Mouse (Mus musculus) intestine, postnatal 0 days (tissue): ENCODE results near the gene Tmem218. TPM values are rescaled to one million over a fixed set of nuclear protein-coding genes. Genes with fewer than 3 reads are reported as not detected.

Source experiments
- ATAC-seq: fragments of 200-750 bp; cut with Nextera tagmentation; 2 replicates; pipeline ENCODE4 v1.8.0; 2017; ENCODE audit warnings: mild to moderate bottlenecking, moderate TSS enrichment, moderate library complexity
- H3K27ac ChIP-seq: fragments of 300-500 bp; sonication (generic); 2 replicates; pipeline ENCODE4 v1.5.1; 2014; ENCODE audit warnings: mild to moderate bottlenecking, low read depth, low read length, moderate library complexity
- H3K27me3 ChIP-seq: fragments of 300-500 bp; sonication (generic); replicated peaks from 2 replicates; pipeline ENCODE4 v1.6.1; 2014; ENCODE audit warnings: low read length, mixed read lengths; ENCODE audit not compliant: control insufficient read depth, insufficient read depth
- H3K36me3 ChIP-seq: fragments of 300-500 bp; sonication (generic); 2 replicates; pipeline ENCODE4 v1.6.1; 2014; ENCODE audit warnings: mild to moderate bottlenecking, moderate library complexity; ENCODE audit not compliant: control insufficient read depth, insufficient read depth
- H3K4me1 ChIP-seq: fragments of 300-500 bp; sonication (generic); replicated peaks from 2 replicates; pipeline ENCODE4 v1.6.1; 2014; ENCODE audit warnings: antibody characterized with exemption, low read length, mixed read lengths; ENCODE audit not compliant: control insufficient read depth, insufficient read depth
- H3K4me2 ChIP-seq: fragments of 300-500 bp; sonication (generic); replicated peaks from 2 replicates; pipeline ENCODE4 v1.6.1; 2014; ENCODE audit warnings: low read depth, mild to moderate bottlenecking, moderate library complexity
- H3K4me3 ChIP-seq: fragments of 300-500 bp; sonication (generic); 2 replicates; pipeline ENCODE4 v1.5.1; 2014; ENCODE audit warnings: low read depth, low read length
- H3K9ac ChIP-seq: fragments of 300-500 bp; sonication (generic); 2 replicates; pipeline ENCODE4 v1.6.1; 2014; ENCODE audit warnings: mild to moderate bottlenecking, low read depth, low read length
- H3K9me3 ChIP-seq: fragments of 300-500 bp; sonication (generic); 2 replicates; pipeline ENCODE4 v1.6.1; 2016; ENCODE audit warnings: mixed run types; ENCODE audit not compliant: control insufficient read depth
- CTCF ChIP-seq: sonication (generic); IDR thresholded peaks from 2 replicates; pipeline ENCODE4 v1.5.1; 2016; ENCODE audit warnings: low read depth, mild to moderate bottlenecking, control low read depth, antibody characterized with exemption, moderate library complexity
- WGBS: fragments of 180-500 bp; shearing (Covaris S2); extraction: QIAGEN DNeasy Blood & Tissue Kit; methylation state at CpG from one replicate; pipeline ENCODE4 v1.1.7; 2014; 5-methylcytosine and 5-hydroxymethylcytosine counted together
- polyA plus RNA-seq: library from polyadenylated mRNA; unstranded; fragments of >200 nt; fragmentation: Nextera tagmentation; extraction: Ambion mirVana; gene quantifications from 2 replicates; pipeline ENCODE4 v1.2.1, GENCODE M21; 2015

Tmem218 gene
- polyA plus RNA-seq, 1 experiment from 2014 or later, result 7.1 TPM

- Histone ChIP-seq H3K36me3 (no peaks in the 10 kb centered on the region), H3K4me2 (no peak overlapping the region), H3K27me3 (no peaks in the 10 kb centered on the region), H3K9me3 (no peaks in the 10 kb centered on the region), H3K4me3 (no peak overlapping the region), H3K9ac (no peak overlapping the region), H3K4me1 (peaks cover 8% of the 10 kb centered on the region; the same call in 1 of the 2 replicates), H3K27ac (peak overlapping the region; percentile 87; the same call in 1 of the 2 replicates)
- WGBS, result 10% methylated on average over 1 of the region's 1 CpGs
- no peak for TF ChIP-seq CTCF
- ATAC-seq, result no peak
Measured at GRCm38 (mm10) chr9:37244600-37244999, 36.6 kb downstream of the Tmem218 start.

DNA sequence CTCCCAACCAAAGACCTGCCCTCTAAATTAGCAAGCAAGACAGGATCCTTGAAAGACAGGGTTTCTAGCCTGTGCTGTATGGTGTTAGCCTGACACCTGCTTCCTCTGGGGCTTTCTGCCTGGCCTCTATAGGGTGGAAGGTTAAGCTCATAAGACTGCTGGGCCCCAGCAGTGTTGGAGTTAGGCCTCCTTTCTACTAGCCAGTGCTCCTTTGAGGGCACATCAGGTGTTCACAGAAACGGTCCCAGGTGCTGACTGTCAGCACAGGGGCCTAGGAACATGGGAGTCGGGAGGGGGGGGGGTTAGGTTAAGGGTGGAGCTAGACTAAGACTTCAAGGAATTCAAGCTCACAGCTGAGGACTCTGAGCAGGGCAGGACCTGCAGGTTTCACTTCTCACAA is 37.4 kb downstream of the Tmem218 start:
- H3K4me1 ChIP-seq, result peaks cover 8% of the 10 kb centered on the region; the same call in 1 of the 2 replicates
- ATAC-seq, result peak; percentile 84
- H3K9ac ChIP-seq, result no peak overlapping the region
- H3K4me3 ChIP-seq, result no peak overlapping the region
- H3K27ac ChIP-seq, result peak overlapping the region; percentile 87
- WGBS, result 25% methylated on average over 2 of the region's 2 CpGs
- no peaks in the 10 kb centered on the region for H3K27me3 ChIP-seq
- no peak for TF ChIP-seq CTCF
- H3K9me3 ChIP-seq, result no peaks in the 10 kb centered on the region
- 0 out of 2 replicates have a peak overlapping the region, but pooled peaks have one; percentile 3 for H3K4me2 ChIP-seq
- H3K36me3 ChIP-seq, result no peaks in the 10 kb centered on the region

- Histone ChIP-seq H3K4me2 (0 out of 2 replicates have a peak overlapping the region, but pooled peaks have one; percentile 3), H3K9ac (no peak overlapping the region), H3K9me3 (no peaks in the 10 kb centered on the region), H3K27me3 (no peaks in the 10 kb centered on the region), H3K27ac (peak overlapping the region; percentile 87), H3K4me3 (no peak overlapping the region), H3K4me1 (peaks cover 8% of the 10 kb centered on the region; the same call in 1 of the 2 replicates), H3K36me3 (no peaks in the 10 kb centered on the region)
- ATAC-seq, result peak; percentile 84
- no peak for TF ChIP-seq CTCF
- 45% methylated on average over 1 of the region's 1 CpGs for WGBS
Measured at GRCm38 (mm10) chr9:37245810-37246209, 37.8 kb downstream of the Tmem218 start.

- no peak overlapping the region for H3K9ac ChIP-seq
- peaks cover 8% of the 10 kb centered on the region; the same call in 1 of the 2 replicates for H3K4me1 ChIP-seq
- no peaks in the 10 kb centered on the region for H3K36me3 ChIP-seq
- H3K27ac ChIP-seq, result no peak overlapping the region
- H3K4me3 ChIP-seq, result no peak overlapping the region
- ATAC-seq, result no peak
- TF ChIP-seq CTCF, result no peak
- no peaks in the 10 kb centered on the region for H3K9me3 ChIP-seq
- no peaks in the 10 kb centered on the region for H3K27me3 ChIP-seq
- no peak overlapping the region for H3K4me2 ChIP-seq
Measured at GRCm38 (mm10) chr9:37247429-37247828, 39.4 kb downstream of the Tmem218 start.

DNA sequence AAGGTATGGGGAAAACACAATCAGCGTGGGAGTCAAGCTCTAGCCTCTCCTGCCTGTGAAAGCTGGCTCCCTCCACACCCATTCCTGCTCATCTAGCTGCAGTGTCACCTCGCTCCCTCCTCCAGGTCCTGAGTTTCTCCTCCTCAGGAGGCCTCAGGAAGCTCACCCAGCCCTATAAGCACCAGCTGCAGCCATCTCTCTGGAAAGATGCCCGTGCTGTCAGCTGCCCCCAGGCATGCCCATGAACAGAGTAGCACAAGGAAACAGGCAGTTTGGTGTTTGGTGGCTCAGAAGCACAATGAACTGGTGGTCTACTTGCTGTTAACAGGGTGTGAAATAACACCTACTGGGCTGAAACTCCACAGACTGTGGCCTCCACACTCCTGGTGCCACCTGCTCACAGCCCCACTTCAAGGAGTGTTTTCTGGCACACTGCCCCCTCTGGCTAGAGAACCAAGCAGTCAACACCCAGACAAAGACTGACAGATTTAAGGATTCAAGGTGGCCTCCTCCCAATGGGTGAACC is 40.4 kb downstream of the Tmem218 start:
- TF ChIP-seq CTCF, result 0 out of 2 replicates have a peak, but pooled peaks have one; percentile 32
- no peak for ATAC-seq
- no peaks in the 10 kb centered on the region for H3K9me3 ChIP-seq

GRCm38 (mm10) chr9:37249976-37250375 is 42.0 kb downstream of the Tmem218 start:
- 86% methylated on average over 3 of the region's 3 CpGs for whole genome bisulfite sequencing
- H3K9ac ChIP-seq, result 0 out of 2 replicates have a peak overlapping the region, but pooled peaks have one; percentile 3
- no peak for ATAC-seq
- no peak overlapping the region for H3K4me3 ChIP-seq
- no peaks in the 10 kb centered on the region for H3K9me3 ChIP-seq
- no peak for TF ChIP-seq CTCF
- no peaks in the 10 kb centered on the region for H3K27me3 ChIP-seq
- H3K4me2 ChIP-seq, result no peak overlapping the region
- no peak overlapping the region; the same call in 1 of the 2 replicates for H3K27ac ChIP-seq
- H3K36me3 ChIP-seq, result no peaks in the 10 kb centered on the region
- H3K4me1 ChIP-seq, result 0 out of 2 replicates have a peak, but pooled peaks cover 6% of the 10 kb centered on the region

More for the DNA sequence above, 40.4 kb downstream of the Tmem218 start:
- Histone ChIP-seq H3K36me3 (no peaks in the 10 kb centered on the region), H3K4me2 (no peak overlapping the region), H3K4me1 (peaks cover 8% of the 10 kb centered on the region; the same call in 1 of the 2 replicates), H3K27ac (no peak overlapping the region), H3K9ac (no peak overlapping the region), H3K4me3 (no peak overlapping the region), H3K27me3 (no peaks in the 10 kb centered on the region)
- 68% methylated on average over 3 of the region's 3 CpGs for WGBS
